Mouse (Mus musculus): Measurements from ENCODE around the gene Tspan32. TPM values are rescaled to one million over a fixed set of nuclear protein-coding genes. Genes with fewer than 3 reads are reported as not detected.

Gene Tspan32
- polyA plus RNA-seq, 1 experiment from 2014 or later = 8.3 TPM

DNA sequence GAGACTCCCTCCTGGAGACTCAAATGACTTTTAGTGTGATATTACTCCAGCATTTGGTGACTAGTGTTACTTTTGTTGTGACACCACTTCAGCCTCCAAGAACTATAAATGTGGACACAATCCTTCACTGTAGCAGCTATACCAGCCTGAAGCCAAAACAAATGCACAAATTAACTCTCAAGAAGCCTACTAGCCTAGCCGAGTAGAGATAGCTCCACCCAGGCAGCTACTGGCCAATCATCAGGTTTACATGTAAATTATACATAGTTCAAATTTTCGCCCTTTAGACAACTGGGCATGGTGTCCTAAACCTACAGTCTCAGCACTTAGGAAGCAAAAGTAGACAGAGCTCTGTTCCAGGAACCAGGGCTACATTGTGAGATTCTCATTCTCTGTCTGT, 46.5 kb downstream of the Tspan32 start:
- ATAC-seq (ENCODE audit: insufficient number of reproducible peaks, low FRiP score, low TSS enrichment, low read depth) = no peak
- no peak overlapping the region for H3K4me2 ChIP-seq

GRCm38 (mm10) chr7:143052626-143053007, 47.8 kb downstream of the Tspan32 start, which contains the start of gene Cd81:
Gene Cd81, plus strand, starts transcription at chr7:143052739.
- peak within 1 kb of the TSS; percentile 83 for H3K4me3 ChIP-seq
- under 1% methylated on average over 33 of the region's 37 CpGs for WGBS
- H3K9ac ChIP-seq = peak within 1 kb of the TSS; percentile 95
- H3K4me1 ChIP-seq = peaks cover 50% of the 10 kb centered on the region
- H3K4me2 ChIP-seq = peak within 1 kb of the TSS; percentile 77
- ATAC-seq (ENCODE audit: insufficient number of reproducible peaks, low FRiP score, low TSS enrichment, low read depth) = peak; percentile 62; the same call in 1 of the 2 replicates
- H3K27me3 ChIP-seq = no peaks in the 10 kb centered on the region
- H3K27ac ChIP-seq = peak within 1 kb of the TSS; percentile 95
- H3K9me3 ChIP-seq = no peaks in the 10 kb centered on the region
- peaks cover 14% of the 10 kb centered on the region for H3K36me3 ChIP-seq

More for the DNA sequence above, 46.5 kb downstream of the Tspan32 start:
- peaks cover 11% of the 10 kb centered on the region; the same call in 1 of the 2 replicates for H3K36me3 ChIP-seq
- WGBS = 56% methylated on average over 2 of the region's 2 CpGs
- H3K4me3 ChIP-seq = no peak overlapping the region
- H3K27ac ChIP-seq = no peak overlapping the region
- H3K9me3 ChIP-seq = no peaks in the 10 kb centered on the region
- H3K27me3 ChIP-seq = no peaks in the 10 kb centered on the region
- no peak overlapping the region for H3K9ac ChIP-seq
- peaks cover 37% of the 10 kb centered on the region for H3K4me1 ChIP-seq

GRCm38 (mm10) chr7:143053008-143053899, 48.4 kb downstream of the Tspan32 start:
- WGBS = under 1% methylated on average over 46 of the region's 46 CpGs
- peak overlapping the region; percentile 83 for H3K4me3 ChIP-seq
- peaks cover 21% of the 10 kb centered on the region for H3K36me3 ChIP-seq
- H3K9ac ChIP-seq = peak overlapping the region; percentile 95
- H3K9me3 ChIP-seq = no peaks in the 10 kb centered on the region
- no peaks in the 10 kb centered on the region for H3K27me3 ChIP-seq
- peak overlapping the region; percentile 77 for H3K4me2 ChIP-seq
- peak; percentile 72 for ATAC-seq (ENCODE audit: insufficient number of reproducible peaks, low FRiP score, low TSS enrichment, low read depth)
- H3K27ac ChIP-seq = peak overlapping the region; percentile 95
- H3K4me1 ChIP-seq = peaks cover 56% of the 10 kb centered on the region

DNA sequence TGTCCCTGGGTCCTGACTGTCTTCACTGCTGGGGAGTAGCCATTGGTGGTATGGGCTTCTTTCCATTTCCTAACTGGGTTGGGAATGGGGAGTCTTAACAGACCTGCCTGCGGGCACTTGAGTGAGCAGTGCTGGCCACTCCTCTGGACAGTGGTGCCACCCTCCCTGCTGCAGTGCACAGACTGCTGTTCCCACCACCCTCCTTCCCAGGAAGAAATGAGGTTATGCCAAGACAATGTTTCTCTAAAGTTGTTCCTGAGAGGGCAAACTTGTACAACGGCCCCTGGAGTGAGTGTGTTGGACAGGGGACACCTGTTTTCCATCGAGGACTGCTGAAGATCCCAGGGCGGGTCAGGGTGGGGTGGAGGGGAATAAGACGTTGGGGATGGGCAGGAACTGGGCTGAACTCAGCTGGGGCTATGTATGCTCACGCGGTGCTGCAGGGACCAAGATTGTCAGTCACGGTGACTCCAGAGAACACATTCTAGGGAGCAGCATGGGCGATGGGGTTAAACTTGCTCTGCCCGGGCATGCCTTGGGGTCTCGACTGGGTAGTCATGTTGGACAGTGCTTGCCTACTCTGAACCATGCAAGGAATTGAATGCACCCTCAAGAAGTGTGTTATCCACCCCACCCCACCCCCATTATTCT, 49.2 kb downstream of the Tspan32 start:
- Histone ChIP-seq H3K27me3 (no peaks in the 10 kb centered on the region), H3K4me1 (peaks cover 64% of the 10 kb centered on the region), H3K4me3 (peak overlapping the region; percentile 83), H3K36me3 (peaks cover 21% of the 10 kb centered on the region), H3K9ac (peak overlapping the region; percentile 95), H3K4me2 (peak overlapping the region; percentile 77), H3K27ac (peak overlapping the region; percentile 95; the same call in 1 of the 2 replicates), H3K9me3 (no peaks in the 10 kb centered on the region)
- ATAC-seq (ENCODE audit: insufficient number of reproducible peaks, low FRiP score, low TSS enrichment, low read depth) = no peak
- WGBS = 21% methylated on average over 11 of the region's 11 CpGs

DNA sequence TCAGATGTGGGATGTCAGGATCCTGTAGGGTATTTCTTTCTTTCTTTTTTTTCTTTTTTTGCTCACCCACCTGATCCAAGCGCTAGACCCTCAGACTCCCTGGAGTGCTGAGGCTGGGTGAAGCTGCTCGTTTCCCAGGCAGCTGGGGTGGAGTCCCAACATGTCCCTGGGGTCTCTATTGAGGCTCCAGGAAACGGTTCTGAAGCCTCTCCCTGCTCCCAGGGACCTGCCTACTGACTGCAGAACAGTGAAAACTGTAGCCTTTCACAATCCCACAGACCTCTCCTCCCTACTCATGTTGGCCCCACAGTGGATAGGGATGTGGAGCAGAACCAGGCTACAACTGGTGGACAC, 49.7 kb downstream of the Tspan32 start:
- 30% methylated on average over 3 of the region's 3 CpGs for WGBS
- H3K27ac ChIP-seq = peak overlapping the region; percentile 55
- peaks cover 21% of the 10 kb centered on the region for H3K36me3 ChIP-seq
- H3K4me2 ChIP-seq = peak overlapping the region; percentile 77
- no peaks in the 10 kb centered on the region for H3K9me3 ChIP-seq
- peak overlapping the region; percentile 95 for H3K9ac ChIP-seq
- peaks cover 69% of the 10 kb centered on the region for H3K4me1 ChIP-seq
- ATAC-seq (ENCODE audit: insufficient number of reproducible peaks, low FRiP score, low TSS enrichment, low read depth) = no peak
- H3K4me3 ChIP-seq = peak overlapping the region; percentile 83
- H3K27me3 ChIP-seq = no peaks in the 10 kb centered on the region

GRCm38 (mm10) chr7:143055001-143055400, 50.2 kb downstream of the Tspan32 start:
- no peaks in the 10 kb centered on the region for H3K9me3 ChIP-seq
- H3K36me3 ChIP-seq = peaks cover 21% of the 10 kb centered on the region
- 67% methylated on average over 3 of the region's 3 CpGs for WGBS
- peaks cover 72% of the 10 kb centered on the region for H3K4me1 ChIP-seq
- H3K4me3 ChIP-seq = peak overlapping the region; percentile 83
- peak overlapping the region; percentile 77 for H3K4me2 ChIP-seq
- peak overlapping the region; percentile 55 for H3K27ac ChIP-seq
- H3K27me3 ChIP-seq = no peaks in the 10 kb centered on the region
- peak overlapping the region; percentile 95 for H3K9ac ChIP-seq
- ATAC-seq (ENCODE audit: insufficient number of reproducible peaks, low FRiP score, low TSS enrichment, low read depth) = no peak

DNA sequence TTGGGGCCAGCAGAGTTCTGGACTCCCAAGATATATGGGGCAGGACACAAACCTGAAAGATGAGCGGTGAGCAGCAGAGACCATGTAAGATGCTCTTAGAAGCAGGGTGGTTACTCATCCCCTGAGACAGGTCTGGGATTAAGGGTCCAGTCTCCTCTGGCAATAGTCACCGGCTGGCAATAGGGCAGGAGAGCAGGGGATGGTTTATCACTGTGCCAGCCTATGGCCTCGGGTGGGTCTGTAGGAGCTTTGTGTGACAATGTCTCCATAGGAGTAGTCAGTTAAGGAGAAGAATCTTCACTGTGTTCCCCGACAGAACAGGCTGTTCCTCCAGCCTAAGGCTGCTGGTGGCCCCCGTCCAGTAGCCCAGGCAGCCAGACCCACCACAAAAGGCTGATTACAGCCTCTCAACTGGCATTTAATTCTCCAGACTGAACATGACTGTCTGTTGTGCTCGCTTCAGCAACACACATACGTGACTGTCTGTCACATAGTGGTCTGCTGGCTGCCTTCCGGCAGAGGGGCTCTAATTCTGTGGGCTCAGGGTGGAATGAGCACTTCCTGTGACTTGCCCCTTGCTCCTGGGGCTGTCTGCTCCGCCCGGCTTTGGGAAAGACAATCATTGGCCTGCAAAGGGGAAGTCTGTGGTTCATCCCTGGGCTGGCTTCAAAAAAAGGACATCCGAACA, 50.8 kb downstream of the Tspan32 start:
- no peaks in the 10 kb centered on the region for H3K27me3 ChIP-seq
- 68% methylated on average over 11 of the region's 11 CpGs for WGBS
- no peaks in the 10 kb centered on the region for H3K9me3 ChIP-seq
- H3K4me2 ChIP-seq = peak overlapping the region; percentile 77
- H3K4me1 ChIP-seq = peaks cover 78% of the 10 kb centered on the region
- peak overlapping the region; percentile 83 for H3K4me3 ChIP-seq
- no peak overlapping the region for H3K9ac ChIP-seq
- no peak for ATAC-seq (ENCODE audit: insufficient number of reproducible peaks, low FRiP score, low TSS enrichment, low read depth)
- H3K36me3 ChIP-seq = peaks cover 22% of the 10 kb centered on the region
- peak overlapping the region; percentile 55; the same call in 1 of the 2 replicates for H3K27ac ChIP-seq

DNA sequence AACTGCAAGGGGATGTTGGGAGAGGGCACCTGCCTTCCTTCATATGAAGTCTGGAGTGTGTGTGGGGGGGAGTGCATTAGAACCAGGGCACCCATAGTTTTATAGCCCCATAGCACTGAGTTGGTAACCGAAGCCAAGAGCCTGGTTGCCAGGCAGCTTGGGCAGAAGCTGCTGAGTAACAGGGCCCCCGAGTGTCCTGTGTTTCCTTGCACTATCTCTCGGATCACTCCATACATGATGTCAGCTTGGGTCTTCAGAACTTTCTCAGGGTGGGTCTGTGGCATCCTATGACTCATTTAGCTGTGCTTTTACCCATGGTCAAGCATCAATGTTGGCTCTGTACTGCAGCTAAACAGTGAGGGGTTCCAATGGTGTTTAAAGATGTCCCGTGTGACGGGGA, 52.2 kb downstream of the Tspan32 start:
- 0 out of 2 replicates have a peak overlapping the region, but pooled peaks have one; percentile 12 for H3K4me2 ChIP-seq
- no peak overlapping the region for H3K4me3 ChIP-seq
- 80% methylated on average over 5 of the region's 5 CpGs for WGBS
- ATAC-seq (ENCODE audit: insufficient number of reproducible peaks, low FRiP score, low TSS enrichment, low read depth) = no peak
- H3K36me3 ChIP-seq = peaks cover 34% of the 10 kb centered on the region
- H3K9me3 ChIP-seq = no peaks in the 10 kb centered on the region
- H3K9ac ChIP-seq = no peak overlapping the region
- H3K27me3 ChIP-seq = no peaks in the 10 kb centered on the region
- H3K27ac ChIP-seq = peak overlapping the region; percentile 82; the same call in 1 of the 2 replicates
- peaks cover 81% of the 10 kb centered on the region for H3K4me1 ChIP-seq

DNA sequence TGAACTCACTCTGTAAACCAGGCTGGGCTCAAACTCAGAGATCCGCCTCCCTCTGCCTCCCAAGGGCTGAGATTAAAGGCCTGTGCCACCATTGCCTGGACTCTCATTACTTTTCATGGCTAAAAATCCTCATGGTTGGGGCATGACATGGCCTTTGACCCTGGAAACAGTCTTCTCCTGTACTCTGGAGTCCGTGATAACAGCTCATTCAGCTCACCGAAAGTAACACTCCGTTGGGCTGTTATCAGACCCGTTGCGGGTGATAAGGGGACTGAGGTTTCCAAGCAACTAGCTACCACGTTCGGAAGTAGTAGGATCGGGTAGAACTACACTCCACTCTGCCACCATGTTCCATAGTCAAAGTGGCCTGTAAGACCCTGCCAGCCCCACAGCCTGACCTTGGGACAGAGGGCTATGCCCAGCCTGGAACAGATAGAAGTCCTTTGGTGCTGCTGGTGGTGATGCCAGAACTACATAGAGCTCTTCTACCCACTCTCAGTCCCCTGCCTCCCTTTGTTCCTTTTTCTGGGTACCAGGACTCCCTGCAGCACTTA, 52.9 kb downstream of the Tspan32 start:
- peaks cover 81% of the 10 kb centered on the region for H3K4me1 ChIP-seq
- 80% methylated on average over 9 of the region's 9 CpGs for WGBS
- no peaks in the 10 kb centered on the region for H3K9me3 ChIP-seq
- H3K9ac ChIP-seq = no peak overlapping the region
- H3K27me3 ChIP-seq = no peaks in the 10 kb centered on the region
- ATAC-seq (ENCODE audit: insufficient number of reproducible peaks, low FRiP score, low TSS enrichment, low read depth) = no peak
- peaks cover 42% of the 10 kb centered on the region for H3K36me3 ChIP-seq
- peak overlapping the region; percentile 20; the same call in 1 of the 2 replicates for H3K4me2 ChIP-seq
- peak overlapping the region; percentile 82 for H3K27ac ChIP-seq
- H3K4me3 ChIP-seq = no peak overlapping the region

DNA sequence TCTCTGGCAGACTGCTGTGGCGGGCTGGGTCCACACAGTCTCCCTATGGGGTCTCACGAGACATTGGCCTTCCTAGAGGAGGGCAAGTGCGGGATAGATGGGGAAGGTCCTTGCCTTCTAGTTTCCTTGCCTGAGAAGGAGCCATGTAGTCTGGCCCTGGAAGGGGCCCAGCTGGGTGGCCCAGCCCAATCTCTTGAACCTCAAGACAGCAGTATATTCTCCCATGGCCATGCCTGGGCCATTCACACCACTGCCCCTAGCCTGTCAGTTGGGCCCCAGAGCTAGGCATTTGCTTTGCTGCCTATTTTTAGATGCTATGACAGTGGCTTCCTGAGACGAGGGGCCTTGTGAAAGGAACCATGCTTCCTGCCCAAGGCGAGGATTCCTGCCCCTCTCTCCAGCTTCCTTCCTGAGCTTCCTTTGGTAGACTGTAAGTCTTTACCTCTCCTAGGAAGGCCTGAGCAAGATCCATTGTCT, 53.4 kb downstream of the Tspan32 start:
- Histone ChIP-seq H3K27me3 (no peaks in the 10 kb centered on the region), H3K9me3 (no peaks in the 10 kb centered on the region), H3K27ac (peak overlapping the region; percentile 82), H3K9ac (no peak overlapping the region), H3K4me3 (no peak overlapping the region), H3K4me1 (peaks cover 81% of the 10 kb centered on the region), H3K4me2 (peak overlapping the region; percentile 20; the same call in 1 of the 2 replicates), H3K36me3 (peaks cover 47% of the 10 kb centered on the region)
- 66% methylated on average over 5 of the region's 5 CpGs for WGBS
- ATAC-seq (ENCODE audit: insufficient number of reproducible peaks, low FRiP score, low TSS enrichment, low read depth) = no peak

DNA sequence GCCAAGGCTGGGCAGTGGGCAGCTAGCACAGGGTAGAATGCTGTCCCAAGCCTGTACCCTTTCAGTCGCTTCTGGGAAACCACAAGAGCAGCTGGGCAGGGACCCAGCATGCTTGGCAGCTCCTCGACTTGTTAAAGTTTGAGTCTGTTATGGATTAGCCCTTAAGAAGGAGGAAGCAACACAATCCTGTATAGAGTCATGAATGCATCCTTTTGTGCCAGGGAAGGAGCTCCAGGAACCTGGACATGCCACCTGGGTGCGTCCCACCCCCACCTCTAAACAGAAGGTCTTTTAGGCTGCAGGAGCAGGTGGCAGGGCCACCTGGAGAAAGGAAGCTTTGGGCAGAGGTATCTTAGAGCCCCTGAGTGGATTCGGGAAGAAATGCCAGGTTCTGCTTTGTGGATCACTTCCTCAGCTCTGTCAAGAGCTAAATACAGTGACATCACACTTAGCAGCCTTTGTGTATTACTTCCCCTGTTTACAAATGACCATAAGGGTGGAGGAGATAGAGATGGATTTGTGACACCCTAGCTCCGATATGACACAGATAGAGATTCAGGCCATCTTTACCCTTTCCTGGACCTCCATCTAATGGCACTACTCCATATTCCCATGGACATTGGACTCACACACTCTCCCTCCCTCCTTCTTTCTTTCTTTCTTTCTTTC, 54.5 kb downstream of the Tspan32 start:
- no peak overlapping the region for H3K9ac ChIP-seq
- WGBS = 44% methylated on average over 5 of the region's 5 CpGs
- peaks cover 57% of the 10 kb centered on the region for H3K36me3 ChIP-seq
- 0 out of 2 replicates have a peak overlapping the region, but pooled peaks have one; percentile 20 for H3K4me2 ChIP-seq
- H3K27me3 ChIP-seq = no peaks in the 10 kb centered on the region
- H3K27ac ChIP-seq = peak overlapping the region; percentile 82
- H3K9me3 ChIP-seq = no peaks in the 10 kb centered on the region
- ATAC-seq (ENCODE audit: insufficient number of reproducible peaks, low FRiP score, low TSS enrichment, low read depth) = no peak
- H3K4me3 ChIP-seq = no peak overlapping the region
- peaks cover 80% of the 10 kb centered on the region for H3K4me1 ChIP-seq
